Mouse (Mus musculus): ENCODE data around the gene Krtap19-1. TPM values are rescaled to one million over a fixed set of nuclear protein-coding genes. Genes with fewer than 3 reads are reported as not detected.

Gene Krtap19-1
- total and polyA plus RNA-seq, 3 experiments = not detected

DNA sequence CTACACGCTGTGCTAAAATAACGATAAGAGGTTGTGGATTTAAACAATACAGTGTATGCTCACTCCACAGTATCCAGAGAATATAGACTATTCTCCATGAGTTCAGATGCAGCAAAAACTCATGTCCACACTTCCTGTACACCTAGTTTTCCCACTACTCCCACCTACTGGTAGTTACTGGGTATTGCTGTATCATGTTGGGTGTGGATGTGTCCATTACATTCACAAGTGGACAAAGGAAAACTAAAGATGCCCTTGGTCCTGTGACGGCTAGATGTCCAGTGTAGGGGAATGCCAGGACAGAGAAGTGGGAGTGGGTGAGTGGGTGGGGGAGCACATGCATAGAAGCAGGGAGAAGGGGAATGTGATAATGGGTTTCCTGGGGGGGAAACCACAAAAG, 45.5 kb downstream of the Krtap19-1 start:
- peak overlapping the region in 1 of 3 experiments; percentile 3 for H3K4me3 ChIP-seq (replicated peaks in 1 of 3; ENCODE audit: low read depth in 2 of 3, low read length in 2 of 3, poor library complexity in 1 of 3)
- H3K9me3 ChIP-seq (replicated peaks; ENCODE audit: low read length) = peaks cover 44% of the 10 kb centered on the region
- H3K27me3 ChIP-seq (replicated peaks) = no peaks in the 10 kb centered on the region
- in situ Hi-C loops (cut with MboI; ENCODE audit: low pct_ligation_motif_present, low pct_unique_long_range_greater_than_20kb, low sequenced_read_pairs) = no loop called here
- dilution Hi-C loops (cut with MboI; ENCODE audit: extremely low pct_ligation_motif_present, extremely low pct_unique_long_range_greater_than_20kb, low sequenced_read_pairs) = no loop called here
- no peaks in the 10 kb centered on the region for H3K36me3 ChIP-seq (replicated peaks in 1 of 2; ENCODE audit: control insufficient read depth in 1 of 2, insufficient read depth in 1 of 2, low read length in 1 of 2)
- no peaks in the 10 kb centered on the region for H3K79me2 ChIP-seq (replicated peaks; ENCODE audit: control insufficient read depth, extremely low read depth, insufficient read depth, poor library complexity, severe bottlenecking)
- DNase-seq (ENCODE audit: extremely low read depth) = no peak
- H3K4me2 ChIP-seq (ENCODE audit: insufficient read depth, low read depth, poor library complexity, severe bottlenecking) = no peak overlapping the region
- TF ChIP-seq NELFE (IDR thresholded peaks at IDR 0.05; ENCODE audit: low read depth, low read length) = no peak
- TF ChIP-seq CTCF (conservative IDR thresholded peaks at IDR 0.05 in 1 of 2, IDR thresholded peaks at IDR 0.05 in 1 of 2; ENCODE audit: low read depth in 2 of 2, low read length in 2 of 2) = 0 out of 4 replicates have a peak, but pooled peaks of 1 of the 2 experiments have one; percentile 5
- no peaks in the 10 kb centered on the region for H3K4me1 ChIP-seq (ENCODE audit: control insufficient read depth in 1 of 2, insufficient read depth in 2 of 2)
- H3K27ac ChIP-seq (ENCODE audit: insufficient read depth, low read depth) = no peak overlapping the region; the same call in 1 of the 2 replicates
- no peak overlapping the region for H3K9ac ChIP-seq (ENCODE audit: insufficient read depth, low read depth)

DNA sequence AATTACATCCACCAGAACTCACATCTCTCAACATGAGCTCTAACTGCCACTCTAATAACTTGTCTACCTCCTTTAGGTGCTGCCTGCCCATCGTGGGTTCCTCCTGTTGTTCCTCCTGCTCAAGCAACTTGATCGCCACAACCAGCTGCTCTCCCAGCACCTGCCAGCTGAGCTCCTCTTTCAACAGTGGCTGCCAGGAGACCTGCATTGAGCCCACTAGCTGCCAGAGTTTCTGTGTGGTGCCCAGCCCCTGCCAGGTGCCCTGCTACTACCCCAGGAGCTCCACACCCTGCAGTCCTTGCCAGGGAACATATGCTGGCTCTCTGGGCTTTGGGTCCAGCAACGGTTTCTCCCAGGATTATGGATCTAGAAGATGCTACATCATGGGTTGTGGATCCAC, 49.1 kb downstream of the Krtap19-1 start, which contains the start of gene Krtap15:
Gene Krtap15, plus strand, starts transcription at position 150 of the 400 bp plus-strand sequence.
- Histone ChIP-seq H3K9me3 (replicated peaks; ENCODE audit: low read length) (peaks cover 47% of the 10 kb centered on the region), H3K27ac (ENCODE audit: insufficient read depth, low read depth) (no peak within 1 kb of the TSS), H3K36me3 (replicated peaks in 1 of 2; ENCODE audit: control insufficient read depth in 1 of 2, insufficient read depth in 1 of 2, low read length in 1 of 2) (no peaks in the 10 kb centered on the region), H3K4me3 (replicated peaks in 1 of 3; ENCODE audit: low read depth in 2 of 3, low read length in 2 of 3, poor library complexity in 1 of 3) (no peak within 1 kb of the TSS), H3K9ac (ENCODE audit: insufficient read depth, low read depth) (no peak within 1 kb of the TSS), H3K4me2 (ENCODE audit: insufficient read depth, low read depth, poor library complexity, severe bottlenecking) (no peak within 1 kb of the TSS), H3K27me3 (replicated peaks) (no peaks in the 10 kb centered on the region), H3K79me2 (replicated peaks; ENCODE audit: control insufficient read depth, extremely low read depth, insufficient read depth, poor library complexity, severe bottlenecking) (no peaks in the 10 kb centered on the region), H3K4me1 (ENCODE audit: control insufficient read depth in 1 of 2, insufficient read depth in 2 of 2) (no peaks in the 10 kb centered on the region)
- no peak for DNase-seq (ENCODE audit: extremely low read depth)
- TF ChIP-seq SMC3 (IDR thresholded peaks at IDR 0.05; ENCODE audit: low read depth, low read length) (no peak), TBP (conservative IDR thresholded peaks at IDR 0.05; ENCODE audit: low read depth, low read length) (no peak)
- dilution Hi-C loops (cut with MboI; ENCODE audit: extremely low pct_ligation_motif_present, extremely low pct_unique_long_range_greater_than_20kb, low sequenced_read_pairs) (no loop called here), in situ Hi-C loops (cut with MboI; ENCODE audit: low pct_ligation_motif_present, low pct_unique_long_range_greater_than_20kb, low sequenced_read_pairs) (no loop called here)

Other genes starting within 250 kb of the Krtap19-1 start
Only the 20 nearest of the 25 such genes appear.
- not detected in 2 replicates for gene 2310061N02Rik, start 161.4 kb downstream of the Krtap19-1 start, total RNA-seq (2012; rRNA removed)
- gene 2310061N02Rik, start 161.4 kb downstream of the Krtap19-1 start, total RNA-seq (2014; rRNA removed) = not detected in 2 replicates
- gene 2310061N02Rik, start 161.4 kb downstream of the Krtap19-1 start, polyA plus RNA-seq (2012; ENCODE audit: insufficient read length, low read depth) = not detected in 2 replicates
- gene Krtap13-1, start 140.5 kb downstream of the Krtap19-1 start, total RNA-seq (2012; rRNA removed) = not detected in 2 replicates
- gene Krtap13-1, start 140.5 kb downstream of the Krtap19-1 start, total RNA-seq (2014; rRNA removed) = not detected in 2 replicates
- not detected in 2 replicates for gene Krtap13-1, start 140.5 kb downstream of the Krtap19-1 start, polyA plus RNA-seq (2012; ENCODE audit: insufficient read length, low read depth)
- not detected in 2 replicates for gene Krtap13, start 117.8 kb downstream of the Krtap19-1 start, total RNA-seq (2012; rRNA removed)
- gene Krtap13, start 117.8 kb downstream of the Krtap19-1 start, total RNA-seq (2014; rRNA removed) = not detected in 2 replicates
- gene Krtap13, start 117.8 kb downstream of the Krtap19-1 start, polyA plus RNA-seq (2012; ENCODE audit: insufficient read length, low read depth) = not detected in 2 replicates
- gene 2310034C09Rik, start 110.6 kb downstream of the Krtap19-1 start, total RNA-seq (2012; rRNA removed) = not detected in 2 replicates
- not detected in 2 replicates for gene 2310034C09Rik, start 110.6 kb downstream of the Krtap19-1 start, total RNA-seq (2014; rRNA removed)
- gene 2310034C09Rik, start 110.6 kb downstream of the Krtap19-1 start, polyA plus RNA-seq (2012; ENCODE audit: insufficient read length, low read depth) = not detected in 2 replicates
- not detected in 2 replicates for gene 2310057N15Rik, start 95.2 kb downstream of the Krtap19-1 start, total RNA-seq (2012; rRNA removed)
- not detected in 2 replicates for gene 2310057N15Rik, start 95.2 kb downstream of the Krtap19-1 start, total RNA-seq (2014; rRNA removed)
- not detected in 2 replicates for gene 2310057N15Rik, start 95.2 kb downstream of the Krtap19-1 start, polyA plus RNA-seq (2012; ENCODE audit: insufficient read length, low read depth)
- gene Gm5965, start 91.5 kb downstream of the Krtap19-1 start, total RNA-seq (2012; rRNA removed) = not detected in 2 replicates
- gene Gm5965, start 91.5 kb downstream of the Krtap19-1 start, total RNA-seq (2014; rRNA removed) = not detected in 2 replicates
- gene Gm5965, start 91.5 kb downstream of the Krtap19-1 start, polyA plus RNA-seq (2012; ENCODE audit: insufficient read length, low read depth) = not detected in 2 replicates
- gene Gm20741, start 57.2 kb downstream of the Krtap19-1 start, total RNA-seq (2012; rRNA removed) = not detected in 2 replicates
- not detected in 2 replicates for gene Gm20741, start 57.2 kb downstream of the Krtap19-1 start, total RNA-seq (2014; rRNA removed)
- gene Gm20741, start 57.2 kb downstream of the Krtap19-1 start, polyA plus RNA-seq (2012; ENCODE audit: insufficient read length, low read depth) = not detected in 2 replicates
- not detected in 2 replicates for gene Krtap15, start 49.2 kb downstream of the Krtap19-1 start, total RNA-seq (2012; rRNA removed)
- gene Krtap15, start 49.2 kb downstream of the Krtap19-1 start, total RNA-seq (2014; rRNA removed) = not detected in 2 replicates
- gene Krtap15, start 49.2 kb downstream of the Krtap19-1 start, polyA plus RNA-seq (2012; ENCODE audit: insufficient read length, low read depth) = not detected in 2 replicates
- gene Krtap14, start 43.3 kb downstream of the Krtap19-1 start, total RNA-seq (2012; rRNA removed) = not detected in 2 replicates
- not detected in 2 replicates for gene Krtap14, start 43.3 kb downstream of the Krtap19-1 start, total RNA-seq (2014; rRNA removed)
- not detected in 2 replicates for gene Krtap14, start 43.3 kb downstream of the Krtap19-1 start, polyA plus RNA-seq (2012; ENCODE audit: insufficient read length, low read depth)
- not detected in 2 replicates for gene Krtap19-2, start 4.9 kb upstream of the Krtap19-1 start, total RNA-seq (2012; rRNA removed)
- not detected in 2 replicates for gene Krtap19-2, start 4.9 kb upstream of the Krtap19-1 start, total RNA-seq (2014; rRNA removed)
- gene Krtap19-2, start 4.9 kb upstream of the Krtap19-1 start, polyA plus RNA-seq (2012; ENCODE audit: insufficient read length, low read depth) = not detected in 2 replicates
- gene Krtap19-3, start 8.6 kb upstream of the Krtap19-1 start, total RNA-seq (2012; rRNA removed) = not detected in 2 replicates
- not detected in 2 replicates for gene Krtap19-3, start 8.6 kb upstream of the Krtap19-1 start, total RNA-seq (2014; rRNA removed)
- gene Krtap19-3, start 8.6 kb upstream of the Krtap19-1 start, polyA plus RNA-seq (2012; ENCODE audit: insufficient read length, low read depth) = not detected in 2 replicates
- gene Krtap19-4, start 15.7 kb upstream of the Krtap19-1 start, total RNA-seq (2012; rRNA removed) = not detected in 2 replicates
- gene Krtap19-4, start 15.7 kb upstream of the Krtap19-1 start, total RNA-seq (2014; rRNA removed) = not detected in 2 replicates
- not detected in 2 replicates for gene Krtap19-4, start 15.7 kb upstream of the Krtap19-1 start, polyA plus RNA-seq (2012; ENCODE audit: insufficient read length, low read depth)
- not detected in 2 replicates for gene Krtap19-5, start 27.0 kb upstream of the Krtap19-1 start, total RNA-seq (2012; rRNA removed)
- not detected in 2 replicates for gene Krtap19-5, start 27.0 kb upstream of the Krtap19-1 start, total RNA-seq (2014; rRNA removed)
- gene Krtap19-5, start 27.0 kb upstream of the Krtap19-1 start, polyA plus RNA-seq (2012; ENCODE audit: insufficient read length, low read depth) = not detected in 2 replicates
- gene Krtap19-9b, start 62.9 kb upstream of the Krtap19-1 start, total RNA-seq (2012; rRNA removed) = not detected in 2 replicates
- not detected in 2 replicates for gene Krtap19-9b, start 62.9 kb upstream of the Krtap19-1 start, total RNA-seq (2014; rRNA removed)
- not detected in 2 replicates for gene Krtap19-9b, start 62.9 kb upstream of the Krtap19-1 start, polyA plus RNA-seq (2012; ENCODE audit: insufficient read length, low read depth)
- not detected in 2 replicates for gene Krtap16-3, start 93.5 kb upstream of the Krtap19-1 start, total RNA-seq (2012; rRNA removed)
- gene Krtap16-3, start 93.5 kb upstream of the Krtap19-1 start, total RNA-seq (2014; rRNA removed) = not detected in 2 replicates
- not detected in 2 replicates for gene Krtap16-3, start 93.5 kb upstream of the Krtap19-1 start, polyA plus RNA-seq (2012; ENCODE audit: insufficient read length, low read depth)
- gene Krtap22-2, start 141.3 kb upstream of the Krtap19-1 start, total RNA-seq (2012; rRNA removed) = not detected in 2 replicates
- not detected in 2 replicates for gene Krtap22-2, start 141.3 kb upstream of the Krtap19-1 start, total RNA-seq (2014; rRNA removed)
- not detected in 2 replicates for gene Krtap22-2, start 141.3 kb upstream of the Krtap19-1 start, polyA plus RNA-seq (2012; ENCODE audit: insufficient read length, low read depth)
- not detected in 2 replicates for gene Gm10229, start 145.9 kb upstream of the Krtap19-1 start, total RNA-seq (2012; rRNA removed)
- not detected in 2 replicates for gene Gm10229, start 145.9 kb upstream of the Krtap19-1 start, total RNA-seq (2014; rRNA removed)
- not detected in 2 replicates for gene Gm10229, start 145.9 kb upstream of the Krtap19-1 start, polyA plus RNA-seq (2012; ENCODE audit: insufficient read length, low read depth)
- not detected in 2 replicates for gene Krtap6-1, start 162.3 kb upstream of the Krtap19-1 start, total RNA-seq (2012; rRNA removed)
- not detected in 2 replicates for gene Krtap6-1, start 162.3 kb upstream of the Krtap19-1 start, total RNA-seq (2014; rRNA removed)
- gene Krtap6-1, start 162.3 kb upstream of the Krtap19-1 start, polyA plus RNA-seq (2012; ENCODE audit: insufficient read length, low read depth) = not detected in 2 replicates
- gene Gm10228, start 172.1 kb upstream of the Krtap19-1 start, total RNA-seq (2012; rRNA removed) = not detected in 2 replicates
- gene Gm10228, start 172.1 kb upstream of the Krtap19-1 start, total RNA-seq (2014; rRNA removed) = not detected in 2 replicates
- not detected in 2 replicates for gene Gm10228, start 172.1 kb upstream of the Krtap19-1 start, polyA plus RNA-seq (2012; ENCODE audit: insufficient read length, low read depth)
- not detected in 2 replicates for gene Krtap6-5, start 178.5 kb upstream of the Krtap19-1 start, total RNA-seq (2012; rRNA removed)
- not detected in 2 replicates for gene Krtap6-5, start 178.5 kb upstream of the Krtap19-1 start, total RNA-seq (2014; rRNA removed)
- gene Krtap6-5, start 178.5 kb upstream of the Krtap19-1 start, polyA plus RNA-seq (2012; ENCODE audit: insufficient read length, low read depth) = not detected in 2 replicates